Mouse (Mus musculus) intestine, postnatal 0 days (tissue): Measurements from ENCODE around the gene Sox14. TPM values are rescaled to one million over a fixed set of nuclear protein-coding genes. Genes with fewer than 3 reads are reported as not detected.

Source experiments
- ATAC-seq: fragments of 200-750 bp; cut with Nextera tagmentation; 2 replicates; pipeline ENCODE4 v1.8.0; 2017; ENCODE audit warnings: mild to moderate bottlenecking, moderate TSS enrichment, moderate library complexity
- H3K27ac ChIP-seq: fragments of 300-500 bp; sonication (generic); 2 replicates; pipeline ENCODE4 v1.5.1; 2014; ENCODE audit warnings: mild to moderate bottlenecking, low read depth, low read length, moderate library complexity
- H3K27me3 ChIP-seq: fragments of 300-500 bp; sonication (generic); replicated peaks from 2 replicates; pipeline ENCODE4 v1.6.1; 2014; ENCODE audit warnings: low read length, mixed read lengths; ENCODE audit not compliant: control insufficient read depth, insufficient read depth
- H3K36me3 ChIP-seq: fragments of 300-500 bp; sonication (generic); 2 replicates; pipeline ENCODE4 v1.6.1; 2014; ENCODE audit warnings: mild to moderate bottlenecking, moderate library complexity; ENCODE audit not compliant: control insufficient read depth, insufficient read depth
- H3K4me1 ChIP-seq: fragments of 300-500 bp; sonication (generic); replicated peaks from 2 replicates; pipeline ENCODE4 v1.6.1; 2014; ENCODE audit warnings: antibody characterized with exemption, low read length, mixed read lengths; ENCODE audit not compliant: control insufficient read depth, insufficient read depth
- H3K4me2 ChIP-seq: fragments of 300-500 bp; sonication (generic); replicated peaks from 2 replicates; pipeline ENCODE4 v1.6.1; 2014; ENCODE audit warnings: low read depth, mild to moderate bottlenecking, moderate library complexity
- H3K4me3 ChIP-seq: fragments of 300-500 bp; sonication (generic); 2 replicates; pipeline ENCODE4 v1.5.1; 2014; ENCODE audit warnings: low read depth, low read length
- H3K9ac ChIP-seq: fragments of 300-500 bp; sonication (generic); 2 replicates; pipeline ENCODE4 v1.6.1; 2014; ENCODE audit warnings: mild to moderate bottlenecking, low read depth, low read length
- H3K9me3 ChIP-seq: fragments of 300-500 bp; sonication (generic); 2 replicates; pipeline ENCODE4 v1.6.1; 2016; ENCODE audit warnings: mixed run types; ENCODE audit not compliant: control insufficient read depth
- CTCF ChIP-seq: sonication (generic); IDR thresholded peaks from 2 replicates; pipeline ENCODE4 v1.5.1; 2016; ENCODE audit warnings: low read depth, mild to moderate bottlenecking, control low read depth, antibody characterized with exemption, moderate library complexity
- WGBS: fragments of 180-500 bp; shearing (Covaris S2); extraction: QIAGEN DNeasy Blood & Tissue Kit; methylation state at CpG from one replicate; pipeline ENCODE4 v1.1.7; 2014; 5-methylcytosine and 5-hydroxymethylcytosine counted together
- polyA plus RNA-seq: library from polyadenylated mRNA; unstranded; fragments of >200 nt; fragmentation: Nextera tagmentation; extraction: Ambion mirVana; gene quantifications from 2 replicates; pipeline ENCODE4 v1.2.1, GENCODE M21; 2015

Gene Sox14
- polyA plus RNA-seq, 1 experiment from 2014 or later = not detected

DNA sequence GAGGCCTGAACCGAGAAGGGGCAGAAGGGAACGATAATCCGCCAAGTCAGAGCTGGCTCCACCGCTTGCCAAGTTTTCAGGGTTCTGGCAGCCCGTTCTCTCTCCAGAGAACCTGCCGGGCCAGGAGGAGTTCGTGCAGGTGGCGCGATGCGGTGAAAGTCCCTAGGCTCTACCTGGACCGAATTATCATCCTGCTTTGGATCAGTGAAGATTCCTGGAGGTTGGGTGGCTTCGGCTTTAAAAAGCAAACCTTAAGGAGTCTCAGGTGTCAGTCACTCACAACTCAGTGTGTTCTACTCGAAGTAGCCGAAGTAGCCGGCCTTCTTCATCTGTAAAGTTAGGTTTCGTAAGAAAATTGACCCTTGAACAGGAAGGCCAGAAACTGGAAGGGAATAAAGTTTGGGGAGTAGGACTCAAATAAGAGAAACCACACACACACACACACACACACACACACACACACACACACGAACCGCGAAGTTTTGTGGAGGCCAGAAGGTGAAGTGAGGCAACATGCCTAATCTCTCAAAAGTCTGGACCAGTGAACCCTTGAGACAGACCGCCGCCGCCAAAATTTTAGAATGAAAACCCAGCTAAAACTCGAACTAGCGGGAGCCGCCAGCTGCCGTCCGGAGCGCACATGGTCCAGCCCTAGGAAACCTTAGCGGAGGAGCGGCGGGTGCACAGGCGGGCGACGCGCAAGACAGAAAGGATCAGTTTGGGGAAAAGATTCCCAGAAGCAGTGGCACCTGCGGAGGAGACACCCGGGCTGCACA is 5.0 kb downstream of the Sox14 start:
- Histone ChIP-seq H3K27ac (no peak overlapping the region), H3K4me2 (no peak overlapping the region), H3K9ac (no peak overlapping the region), H3K36me3 (no peaks in the 10 kb centered on the region), H3K4me3 (no peak overlapping the region), H3K27me3 (peaks cover 98% of the 10 kb centered on the region), H3K4me1 (no peaks in the 10 kb centered on the region), H3K9me3 (no peaks in the 10 kb centered on the region)
- TF ChIP-seq CTCF = no peak
- 1% methylated on average over 37 of the region's 37 CpGs for WGBS
- no peak for ATAC-seq

DNA sequence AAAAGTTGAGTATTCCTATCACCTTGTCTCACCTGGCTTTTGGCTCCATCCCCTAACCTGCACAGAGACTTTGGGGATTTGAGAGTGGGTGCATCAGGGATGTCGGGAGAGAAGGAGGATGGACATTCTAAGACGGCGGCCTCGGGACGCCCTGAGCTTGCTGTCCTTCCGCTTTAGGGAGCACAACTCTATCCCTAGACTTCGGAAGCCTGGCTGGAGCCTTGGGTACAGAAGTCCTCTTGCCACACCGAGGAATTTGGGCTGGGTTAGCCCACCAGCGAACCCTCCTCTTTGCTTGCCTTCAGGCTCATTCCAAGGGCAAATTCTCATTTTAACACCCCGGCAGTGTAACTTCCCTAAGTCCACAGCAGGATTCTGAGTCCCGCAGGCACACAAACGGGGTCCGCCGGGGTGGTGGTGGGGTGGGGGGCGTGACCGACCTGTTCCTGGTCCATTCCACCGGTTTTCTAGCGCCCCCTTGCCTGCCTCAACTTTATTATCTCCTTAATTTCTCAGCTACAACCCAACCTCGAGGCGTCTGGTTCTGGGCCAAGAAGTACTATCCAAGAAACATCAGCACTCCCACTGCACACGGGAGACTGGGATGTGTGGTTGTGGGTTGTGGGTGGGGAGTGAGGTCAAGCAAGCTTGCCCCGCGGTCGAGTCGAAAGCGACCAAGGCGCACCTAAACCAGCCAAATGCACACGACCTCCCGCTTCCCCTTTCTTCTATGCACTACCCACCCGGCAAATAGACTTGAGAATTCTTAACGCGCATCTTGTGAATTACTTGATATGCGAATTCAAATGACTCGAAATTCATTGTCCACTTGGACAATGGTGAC is 5.8 kb downstream of the Sox14 start:
- Histone ChIP-seq H3K27me3 (peaks cover 93% of the 10 kb centered on the region), H3K27ac (no peak overlapping the region), H3K4me3 (no peak overlapping the region), H3K9me3 (no peaks in the 10 kb centered on the region), H3K9ac (no peak overlapping the region), H3K4me2 (no peak overlapping the region), H3K4me1 (no peaks in the 10 kb centered on the region), H3K36me3 (no peaks in the 10 kb centered on the region)
- WGBS = 1% methylated on average over 34 of the region's 34 CpGs
- ATAC-seq = no peak
- TF ChIP-seq CTCF = no peak

- Histone ChIP-seq H3K27ac (no peak overlapping the region), H3K36me3 (no peaks in the 10 kb centered on the region), H3K9me3 (no peaks in the 10 kb centered on the region), H3K4me2 (peak overlapping the region; percentile 55), H3K27me3 (peaks cover 90% of the 10 kb centered on the region), H3K4me3 (peak overlapping the region; percentile 27), H3K4me1 (no peaks in the 10 kb centered on the region), H3K9ac (no peak overlapping the region)
- no peak for TF ChIP-seq CTCF
- ATAC-seq = no peak
- under 1% methylated on average over 29 of the region's 29 CpGs for WGBS
Observed at GRCm38 (mm10) chr9:99869275-99869674, 6.7 kb downstream of the Sox14 start.

DNA sequence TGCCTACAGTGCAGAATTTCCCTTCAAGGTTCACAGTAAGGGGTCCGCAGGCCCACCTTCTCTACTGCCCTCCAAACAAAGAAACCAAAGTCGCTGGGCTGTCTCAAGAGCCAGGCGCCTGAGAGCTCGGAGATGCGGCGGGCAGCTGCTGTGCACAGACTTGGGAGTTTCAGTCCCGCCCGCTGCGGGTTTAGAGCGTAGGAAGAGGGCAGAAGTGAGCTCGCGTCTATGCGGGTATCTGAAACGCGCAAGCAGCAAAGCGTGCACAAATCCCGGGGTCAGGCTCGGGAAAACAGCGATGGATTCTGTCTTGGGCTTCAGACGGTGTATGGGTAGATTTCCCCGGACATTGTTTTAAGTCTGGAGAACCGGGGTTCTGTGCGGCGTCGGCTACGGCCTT is 7.4 kb downstream of the Sox14 start:
- no peaks in the 10 kb centered on the region for H3K4me1 ChIP-seq
- no peak for ATAC-seq
- no peak overlapping the region for H3K9ac ChIP-seq
- no peaks in the 10 kb centered on the region for H3K9me3 ChIP-seq
- WGBS = under 1% methylated on average over 26 of the region's 26 CpGs
- H3K27ac ChIP-seq = no peak overlapping the region
- peak overlapping the region; percentile 27 for H3K4me3 ChIP-seq
- no peak for TF ChIP-seq CTCF
- H3K4me2 ChIP-seq = peak overlapping the region; percentile 55
- H3K27me3 ChIP-seq = peaks cover 84% of the 10 kb centered on the region
- H3K36me3 ChIP-seq = no peaks in the 10 kb centered on the region

DNA sequence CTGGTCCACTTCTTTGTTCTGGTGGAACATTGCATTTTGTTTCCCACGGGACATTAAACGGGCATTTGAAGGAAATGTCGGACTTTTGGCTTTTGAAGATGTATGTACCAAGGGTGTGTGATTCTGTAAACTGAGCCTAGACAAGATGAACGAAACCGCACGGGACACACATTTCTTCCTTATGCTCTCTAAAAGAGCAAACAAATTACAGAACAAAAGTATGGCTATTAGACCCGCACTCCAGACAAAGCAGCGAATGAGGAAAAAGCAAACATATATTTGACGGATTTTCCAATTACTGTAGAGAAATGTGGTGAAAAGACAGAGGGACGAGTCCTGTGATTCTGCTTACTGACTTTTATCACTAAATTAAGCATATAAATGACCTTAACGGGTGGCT is 7.9 kb downstream of the Sox14 start:
- no peak for TF ChIP-seq CTCF
- H3K27me3 ChIP-seq = peaks cover 79% of the 10 kb centered on the region
- H3K4me1 ChIP-seq = no peaks in the 10 kb centered on the region
- no peaks in the 10 kb centered on the region for H3K9me3 ChIP-seq
- no peak overlapping the region for H3K27ac ChIP-seq
- no peak for ATAC-seq
- H3K4me2 ChIP-seq = no peak overlapping the region
- no peak overlapping the region for H3K9ac ChIP-seq
- H3K36me3 ChIP-seq = no peaks in the 10 kb centered on the region
- H3K4me3 ChIP-seq = no peak overlapping the region
- WGBS = 3% methylated on average over 11 of the region's 11 CpGs

DNA sequence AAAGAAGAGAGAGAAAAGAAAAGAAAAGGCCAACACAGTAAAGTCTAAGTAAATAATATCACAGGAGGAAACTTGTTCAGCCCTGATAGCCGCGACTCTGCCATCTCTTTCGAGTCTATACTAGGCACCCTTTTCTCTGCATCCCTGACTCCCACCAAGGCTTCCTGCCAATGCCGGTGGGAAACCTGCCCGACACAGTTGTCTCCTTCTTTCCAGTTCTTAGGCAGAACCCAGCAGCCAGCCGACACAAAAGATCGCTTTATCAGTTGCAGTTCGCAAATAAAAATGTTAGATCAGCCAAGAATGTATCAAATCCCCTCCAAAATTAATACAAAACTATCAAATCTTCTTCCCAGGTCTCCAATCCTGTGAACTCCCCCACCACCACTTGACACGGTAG is 13.0 kb downstream of the Sox14 start:
- H3K4me3 ChIP-seq = no peak overlapping the region
- no peak overlapping the region for H3K4me2 ChIP-seq
- no peak for TF ChIP-seq CTCF
- no peaks in the 10 kb centered on the region for H3K9me3 ChIP-seq
- no peak overlapping the region for H3K27ac ChIP-seq
- H3K4me1 ChIP-seq = no peaks in the 10 kb centered on the region
- ATAC-seq = no peak
- peaks cover 27% of the 10 kb centered on the region for H3K27me3 ChIP-seq
- WGBS = 87% methylated on average over 9 of the region's 9 CpGs
- H3K9ac ChIP-seq = no peak overlapping the region
- no peaks in the 10 kb centered on the region for H3K36me3 ChIP-seq
